Mouse (Mus musculus) lung, postnatal 0 days (tissue): Measurements from ENCODE around the gene Dact3. TPM values are rescaled to one million over a fixed set of nuclear protein-coding genes. Genes with fewer than 3 reads are reported as not detected.
A peak's percentile ranks its signal among the peaks of the same experiment; 100 is the strongest.

Source experiments
- ATAC-seq: fragments of 200-750 bp; cut with Nextera tagmentation; 2 replicates; pipeline ENCODE4 v1.8.0; 2017; ENCODE audit warnings: moderate library complexity
- DNase-seq: peaks from one replicate; pipeline ENCODE4 v3.0.0-alpha.2; 2016; ENCODE audit warnings: low spot score
- H3K27ac ChIP-seq: fragments of 300-500 bp; sonication (generic); 2 replicates; pipeline ENCODE4 v1.5.1; 2014; ENCODE audit warnings: antibody characterized with exemption, mild to moderate bottlenecking, low read length, mixed read lengths
- H3K27me3 ChIP-seq: fragments of 300-500 bp; sonication (generic); replicated peaks from 2 replicates; pipeline ENCODE4 v1.6.1; 2014; ENCODE audit warnings: low read length, mixed read lengths; ENCODE audit not compliant: insufficient read depth
- H3K36me3 ChIP-seq: fragments of 300-500 bp; sonication (generic); 2 replicates; pipeline ENCODE4 v1.6.1; 2014; ENCODE audit warnings: low read length, mixed read lengths; ENCODE audit not compliant: insufficient read depth
- H3K4me1 ChIP-seq: fragments of 300-500 bp; sonication (generic); 2 replicates; pipeline ENCODE4 v1.6.1; 2014; ENCODE audit warnings: antibody characterized with exemption, low read depth, low read length, mixed read lengths; ENCODE audit not compliant: insufficient read depth
- H3K4me2 ChIP-seq: fragments of 300-500 bp; sonication (generic); replicated peaks from 2 replicates; pipeline ENCODE4 v1.6.1; 2014; ENCODE audit warnings: low read depth, mild to moderate bottlenecking, low read length, moderate library complexity, mixed read lengths
- H3K4me3 ChIP-seq: fragments of 300-500 bp; sonication (generic); 2 replicates; pipeline ENCODE4 v1.5.1; 2014; ENCODE audit warnings: low read depth, low read length
- H3K9ac ChIP-seq: fragments of 300-500 bp; sonication (generic); replicated peaks from 2 replicates; pipeline ENCODE4 v1.6.1; 2014; ENCODE audit warnings: low read depth, mild to moderate bottlenecking
- H3K9me3 ChIP-seq: fragments of 300-500 bp; sonication (generic); 2 replicates; pipeline ENCODE4 v1.6.1; 2016; ENCODE audit warnings: low read length, mixed read lengths
- CTCF ChIP-seq: IDR thresholded peaks from 2 replicates; pipeline ENCODE4 v1.5.1; 2016; ENCODE audit warnings: antibody characterized with exemption, mild to moderate bottlenecking
- EP300 ChIP-seq: IDR thresholded peaks from 2 replicates; pipeline ENCODE4 v1.6.1; 2016; ENCODE audit warnings: antibody characterized with exemption, mild to moderate bottlenecking, control low read depth
- WGBS: fragments of 180-500 bp; shearing (Covaris S2); extraction: QIAGEN DNeasy Blood & Tissue Kit; methylation state at CpG from one replicate; pipeline ENCODE4 v1.1.7; 2014; 5-methylcytosine and 5-hydroxymethylcytosine counted together
- polyA plus RNA-seq: library from polyadenylated mRNA; unstranded; fragments of >200 nt; fragmentation: Nextera tagmentation; extraction: Ambion mirVana; gene quantifications from 2 replicates; pipeline ENCODE4 v1.2.1, GENCODE M21; 2015

Gene Dact3
- 4.2 and 4.3 TPM in 2 replicates for polyA plus RNA-seq

DNA sequence AGATGAGACGGTGACA lies at the start of gene Dact3:
Gene Dact3, plus strand, starts transcription at position 8 of the 16 bp plus-strand sequence.
- Histone ChIP-seq H3K4me3 (peak within 1 kb of the TSS; percentile 61), H3K27me3 (0 out of 2 replicates have a peak, but pooled peaks cover 6% of the 10 kb centered on the region), H3K4me1 (no peaks in the 10 kb centered on the region), H3K9me3 (no peaks in the 10 kb centered on the region), H3K4me2 (peak within 1 kb of the TSS; percentile 90), H3K27ac (peak within 1 kb of the TSS; percentile 84), H3K36me3 (no peaks in the 10 kb centered on the region), H3K9ac (peak within 1 kb of the TSS; percentile 34; the same call in 1 of the 2 replicates)
- DNase-seq (no peak), ATAC-seq (no peak)
- 0% methylated on average over 1 of the region's 1 CpGs for WGBS
- TF ChIP-seq EP300 (no peak), CTCF (no peak)

DNA sequence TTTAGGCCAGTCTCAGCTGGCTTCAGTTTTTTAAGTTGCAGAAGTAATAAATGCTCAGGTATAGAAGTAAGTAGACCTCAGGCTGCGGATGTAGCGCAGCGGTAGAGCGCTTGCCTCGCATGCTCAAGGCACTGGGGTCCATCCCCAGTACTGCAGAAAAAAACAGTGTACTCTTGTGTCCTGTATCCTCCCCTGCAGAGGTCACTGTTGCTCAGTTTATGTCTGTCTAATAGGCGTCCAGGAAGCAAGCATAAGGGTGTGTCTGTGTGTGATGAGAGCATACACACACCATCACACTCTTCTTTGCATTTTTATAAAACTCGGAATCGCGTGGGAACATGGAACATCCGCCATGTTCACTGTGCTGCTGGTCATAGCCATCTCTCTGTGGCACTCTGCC lies 49.3 kb upstream of the Dact3 start:
- TF ChIP-seq CTCF (peak; percentile 76), EP300 (no peak)
- H3K9ac ChIP-seq, result no peak overlapping the region
- H3K4me3 ChIP-seq, result no peak overlapping the region
- no peak overlapping the region for H3K27ac ChIP-seq
- ATAC-seq, result peak; percentile 65
- H3K4me2 ChIP-seq, result no peak overlapping the region
- peaks cover 34% of the 10 kb centered on the region for H3K36me3 ChIP-seq
- H3K9me3 ChIP-seq, result no peaks in the 10 kb centered on the region
- DNase-seq, result peak; percentile 59
- no peaks in the 10 kb centered on the region for H3K27me3 ChIP-seq
- WGBS, result 74% methylated on average over 10 of the region's 10 CpGs
- H3K4me1 ChIP-seq, result peaks cover 4% of the 10 kb centered on the region; the same call in 1 of the 2 replicates

DNA sequence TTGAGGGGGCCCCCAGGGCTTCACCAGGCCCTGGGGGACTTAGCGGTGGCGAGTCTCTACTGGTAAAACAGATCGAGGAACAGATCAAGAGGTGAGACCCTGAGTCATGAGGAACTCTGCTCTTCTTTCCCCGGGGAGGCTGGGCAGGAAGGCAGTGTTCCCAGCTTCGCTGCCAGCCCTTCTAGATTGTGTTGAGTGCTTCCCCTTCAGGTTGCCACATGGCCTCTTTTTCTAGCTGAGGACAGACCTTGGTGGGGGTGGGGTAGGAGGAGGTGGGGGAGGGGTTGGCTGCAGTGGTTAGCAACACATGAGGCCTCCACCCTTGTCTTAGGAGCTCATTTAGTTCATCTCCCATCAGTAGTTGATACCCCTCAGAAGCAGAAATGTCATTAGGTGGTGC lies 48.5 kb upstream of the Dact3 start:
- TF ChIP-seq CTCF, result no peak
- no peak for TF ChIP-seq EP300
- Histone ChIP-seq H3K4me2 (no peak overlapping the region), H3K4me1 (no peaks in the 10 kb centered on the region), H3K36me3 (peaks cover 42% of the 10 kb centered on the region), H3K27me3 (no peaks in the 10 kb centered on the region), H3K9me3 (no peaks in the 10 kb centered on the region), H3K4me3 (no peak overlapping the region), H3K27ac (no peak overlapping the region), H3K9ac (no peak overlapping the region)
- DNase-seq (no peak), ATAC-seq (no peak)
- WGBS, result 58% methylated on average over 5 of the region's 5 CpGs

DNA sequence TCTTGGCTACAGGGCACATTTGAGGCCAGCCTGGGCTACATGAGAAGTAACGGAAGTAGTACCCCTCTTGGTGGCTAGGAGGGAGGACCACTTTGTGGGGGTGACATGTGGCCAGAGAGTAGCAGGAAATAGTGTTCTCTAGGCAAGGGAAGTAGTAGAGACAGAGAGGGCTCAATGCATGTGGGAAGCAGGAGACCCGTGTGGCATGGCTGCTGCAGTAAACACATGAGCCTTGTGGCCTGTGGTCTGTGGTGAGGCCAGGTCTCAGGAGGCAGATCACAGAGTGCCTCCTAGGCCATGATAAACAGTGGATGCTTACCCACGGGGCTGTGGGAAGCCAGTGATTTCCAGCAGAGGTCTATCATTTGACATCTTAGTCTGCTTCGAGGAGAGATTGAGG lies 47.8 kb upstream of the Dact3 start:
- DNase-seq, result no peak
- H3K36me3 ChIP-seq, result peaks cover 49% of the 10 kb centered on the region

DNA sequence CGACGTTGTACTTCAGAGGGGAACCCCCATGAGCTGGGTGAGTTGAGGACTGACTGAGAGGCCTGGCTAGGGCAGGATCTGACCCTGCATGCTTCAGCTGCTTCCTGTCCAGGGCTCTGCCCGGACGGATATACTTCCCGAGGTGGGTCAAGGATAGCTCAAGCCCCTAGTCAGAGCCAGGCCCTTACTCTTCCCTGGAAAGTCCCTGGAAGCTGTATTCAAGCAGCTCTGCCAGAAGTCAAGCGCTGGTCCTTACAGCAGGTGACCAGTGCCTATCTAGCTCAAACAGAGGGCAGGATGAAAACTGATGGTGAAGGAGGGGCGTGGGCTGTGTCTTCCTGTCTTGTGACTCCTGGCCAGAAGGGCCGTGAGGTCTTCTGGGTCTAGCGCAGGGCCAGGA lies 44.7 kb upstream of the Dact3 start:
- 67% methylated on average over 9 of the region's 9 CpGs for WGBS

More for the DNA sequence above, 47.8 kb upstream of the Dact3 start:
- no peak for ATAC-seq
- WGBS, result 49% methylated on average over 4 of the region's 4 CpGs
- no peak overlapping the region for H3K4me2 ChIP-seq
- no peaks in the 10 kb centered on the region for H3K27me3 ChIP-seq
- no peaks in the 10 kb centered on the region for H3K4me1 ChIP-seq
- no peak overlapping the region for H3K9ac ChIP-seq
- H3K27ac ChIP-seq, result no peak overlapping the region
- TF ChIP-seq EP300 (no peak), CTCF (no peak)
- H3K4me3 ChIP-seq, result no peak overlapping the region
- no peaks in the 10 kb centered on the region for H3K9me3 ChIP-seq

DNA sequence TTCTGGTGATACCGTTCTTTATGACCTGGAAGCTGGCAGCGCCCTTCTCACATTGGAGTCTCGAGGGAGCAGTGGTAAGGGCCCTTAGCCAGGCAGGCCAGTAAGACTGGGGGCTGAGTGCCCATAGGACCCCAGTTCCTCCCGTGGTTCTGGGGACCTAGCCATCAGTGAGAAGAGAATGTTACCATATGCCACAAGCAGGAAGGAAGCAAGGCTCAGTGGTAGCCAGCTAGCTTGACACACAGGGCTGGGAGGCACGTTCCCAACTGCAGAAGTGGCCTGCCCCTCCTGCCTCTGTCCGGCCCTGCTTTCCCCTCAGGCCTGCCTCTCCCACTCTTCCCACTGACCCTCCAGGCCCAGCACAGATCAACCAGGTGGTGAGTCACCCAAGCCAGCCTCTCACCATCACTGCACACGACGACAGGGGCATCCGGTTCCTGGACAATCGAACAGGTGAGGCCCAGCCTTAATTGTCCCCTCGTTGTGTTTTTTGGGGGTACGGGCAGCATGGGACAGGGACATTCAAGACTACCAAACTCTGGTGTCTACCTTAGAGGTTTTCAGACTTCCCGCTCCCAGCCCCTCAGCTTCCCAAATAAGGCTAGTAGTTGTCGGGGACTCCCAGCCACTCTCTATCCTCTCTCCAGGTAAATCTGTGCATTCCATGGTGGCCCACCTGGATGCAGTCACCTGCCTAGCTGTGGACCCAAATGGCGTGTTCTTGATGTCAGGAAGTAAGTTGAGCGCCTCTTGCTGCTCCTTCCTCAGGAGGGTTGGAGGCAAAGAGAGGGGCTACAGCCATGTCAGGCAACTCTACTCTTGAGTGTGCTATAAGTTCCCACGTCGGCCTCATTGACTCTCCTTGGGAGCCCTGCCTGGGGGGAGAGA lies 37.0 kb upstream of the Dact3 start:
- 89% methylated on average over 18 of the region's 18 CpGs for WGBS
- ATAC-seq (no peak), DNase-seq (no peak)
- Histone ChIP-seq H3K4me3 (no peak overlapping the region), H3K4me1 (peaks cover 4% of the 10 kb centered on the region; the same call in 1 of the 2 replicates), H3K27ac (no peak overlapping the region), H3K36me3 (peaks cover 32% of the 10 kb centered on the region; the same call in 1 of the 2 replicates), H3K9ac (no peak overlapping the region), H3K9me3 (no peaks in the 10 kb centered on the region), H3K4me2 (no peak overlapping the region), H3K27me3 (no peaks in the 10 kb centered on the region)
- no peak for TF ChIP-seq EP300
- TF ChIP-seq CTCF, result no peak

More for the DNA sequence above, 44.7 kb upstream of the Dact3 start:
- H3K9ac ChIP-seq, result no peak overlapping the region
- no peak overlapping the region for H3K4me2 ChIP-seq
- TF ChIP-seq CTCF (no peak), EP300 (no peak)
- H3K27me3 ChIP-seq, result no peaks in the 10 kb centered on the region
- DNase-seq, result no peak
- ATAC-seq, result peak; percentile 52
- H3K4me3 ChIP-seq, result no peak overlapping the region
- H3K4me1 ChIP-seq, result no peaks in the 10 kb centered on the region
- no peaks in the 10 kb centered on the region for H3K9me3 ChIP-seq
- no peak overlapping the region for H3K27ac ChIP-seq
- peaks cover 59% of the 10 kb centered on the region for H3K36me3 ChIP-seq
